Mouse (Mus musculus) adrenal gland, adult (tissue): ENCODE results near the gene Cep104.

Source experiments
- DNase-seq, 2 experiments: peaks; one replicate each; pipeline ENCODE4 v3.0.0; 2022 to 2023; ENCODE audit warnings: low spot score in 1 of 2; ENCODE audit not compliant: inconsistent age in 2 of 2

Gene Cep104

GRCm38 (mm10) chr4:154042577-154042976 lies 67.6 kb downstream of the Cep104 start, which contains the start of gene Ccdc27:
Gene Ccdc27, minus strand, starts transcription at chr4:154042677.
- DNase-seq, result no peak

- no peak for DNase-seq
Measured at GRCm38 (mm10) chr4:154045837-154046236, 70.8 kb downstream of the Cep104 start.

GRCm38 (mm10) chr4:154051401-154051800 lies 76.4 kb downstream of the Cep104 start:
- no peak for DNase-seq

GRCm38 (mm10) chr4:154053065-154053464 lies 78.1 kb downstream of the Cep104 start:
- DNase-seq, result no peak

- DNase-seq, result no peak
Measured at GRCm38 (mm10) chr4:154055482-154055881, 80.5 kb downstream of the Cep104 start.

- DNase-seq, result no peak
Measured at GRCm38 (mm10) chr4:154056046-154056445, 81.1 kb downstream of the Cep104 start.

- DNase-seq, result no peak
Measured at GRCm38 (mm10) chr4:154056661-154057060, 81.7 kb downstream of the Cep104 start.

GRCm38 (mm10) chr4:154057696-154058095 lies 82.7 kb downstream of the Cep104 start:
- no peak for DNase-seq
